Mouse (Mus musculus) layer of hippocampus, adult 2 months (tissue): ENCODE data around the gene Gabrr3. TPM values are rescaled to one million over a fixed set of nuclear protein-coding genes. Genes with fewer than 3 reads are reported as not detected.
"Not testable (repeated sequence)": the region's sequence is repeated elsewhere in the genome, so short reads cannot be mapped to it uniquely, and the experiment has no call there.

Experiments used
- DNase-seq, 2 experiments: peaks; one replicate each; pipeline ENCODE4 v3.0.0; 2022; ENCODE audit warnings: low spot score in 2 of 2
- H3K27ac ChIP-seq: fragments of 200-600 bp; 2 replicates; pipeline ENCODE4 v1.8.1; 2022
- H3K4me3 ChIP-seq: fragments of 200-600 bp; 2 replicates; pipeline ENCODE4 v1.8.1; 2022; ENCODE audit warnings: mild to moderate bottlenecking
- CTCF ChIP-seq: fragments of 200-600 bp; conservative IDR thresholded peaks from 2 replicates; pipeline ENCODE4 v1.8.1; 2022; ENCODE audit warnings: antibody characterized with exemption, mild to moderate bottlenecking, moderate library complexity
- total RNA-seq, 2 experiments: library from RNA; stranded (reverse); gene quantifications; 2 replicates each; pipeline ENCODE4 v1.2.3; 2021

The Gabrr3 gene
- total RNA-seq, 2 experiments from 2014 or later, result not detected

- Histone ChIP-seq H3K27ac (no peak overlapping the region), H3K4me3 (no peak overlapping the region)
- no peak for TF ChIP-seq CTCF
- DNase-seq, result no peak
Observed at GRCm38 (mm10) chr16:59433181-59433580, 26.0 kb downstream of the Gabrr3 start.

GRCm38 (mm10) chr16:59444880-59445559, 37.9 kb downstream of the Gabrr3 start:
- no peak for TF ChIP-seq CTCF
- DNase-seq, result no peak
- Histone ChIP-seq H3K4me3 (no peak overlapping the region), H3K27ac (no peak overlapping the region)

GRCm38 (mm10) chr16:59448181-59448580, 41.0 kb downstream of the Gabrr3 start:
- H3K4me3 ChIP-seq, result no peak overlapping the region
- DNase-seq, result peak; percentile 16 to 24
- no peak overlapping the region for H3K27ac ChIP-seq
- no peak for TF ChIP-seq CTCF

GRCm38 (mm10) chr16:59449092-59449491, 42.0 kb downstream of the Gabrr3 start:
- no peak for DNase-seq
- peak; percentile 35 for TF ChIP-seq CTCF
- Histone ChIP-seq H3K4me3 (no peak overlapping the region), H3K27ac (no peak overlapping the region)

GRCm38 (mm10) chr16:59451813-59452212, 44.7 kb downstream of the Gabrr3 start:
- no peak for TF ChIP-seq CTCF
- no peak overlapping the region for H3K27ac ChIP-seq
- DNase-seq, result no peak
- H3K4me3 ChIP-seq, result no peak overlapping the region

- H3K27ac ChIP-seq, H3K4me3 ChIP-seq, DNase-seq: not testable (repeated sequence)
Observed at GRCm38 (mm10) chr16:59459259-59459861, 52.2 kb downstream of the Gabrr3 start.

- TF ChIP-seq CTCF, result no peak
- H3K27ac ChIP-seq, result no peak overlapping the region
- H3K4me3 ChIP-seq, result no peak overlapping the region
Observed at GRCm38 (mm10) chr16:59463567-59463966, 56.4 kb downstream of the Gabrr3 start.

GRCm38 (mm10) chr16:59463973-59464372, 56.8 kb downstream of the Gabrr3 start:
- TF ChIP-seq CTCF, result no peak
- no peak overlapping the region for H3K27ac ChIP-seq
- no peak for DNase-seq
- H3K4me3 ChIP-seq, result no peak overlapping the region

More at GRCm38 (mm10) chr16:59463567-59463966, 56.4 kb downstream of the Gabrr3 start:
- no peak for DNase-seq

GRCm38 (mm10) chr16:59469846-59470245, 62.7 kb downstream of the Gabrr3 start:
- Histone ChIP-seq H3K4me3 (no peak overlapping the region), H3K27ac (no peak overlapping the region)
- no peak for TF ChIP-seq CTCF
- DNase-seq, result no peak

- Histone ChIP-seq H3K4me3 (peak within 1 kb of the TSS; percentile 85), H3K27ac (peak within 1 kb of the TSS; percentile 36)
- TF ChIP-seq CTCF, result peak; percentile 46; the same call in 1 of the 2 replicates
- DNase-seq, result peak; percentile 42 to 79
Observed at GRCm38 (mm10) chr16:59471637-59472278, 64.6 kb downstream of the Gabrr3 start, which contains the start of gene Riox2. Riox2 (plus strand) TSS chr16:59471775.

- DNase-seq, result no peak
- no peak for TF ChIP-seq CTCF
Observed at GRCm38 (mm10) chr16:59472546-59472945, 65.4 kb downstream of the Gabrr3 start.

GRCm38 (mm10) chr16:59474788-59475187, 67.7 kb downstream of the Gabrr3 start:
- DNase-seq, result peak; percentile 33 to 60
- H3K4me3 ChIP-seq, result no peak overlapping the region
- H3K27ac ChIP-seq, result no peak overlapping the region
- TF ChIP-seq CTCF, result peak; percentile 90

More at GRCm38 (mm10) chr16:59472546-59472945, 65.4 kb downstream of the Gabrr3 start:
- no peak overlapping the region for H3K27ac ChIP-seq
- peak overlapping the region; percentile 85 for H3K4me3 ChIP-seq

- no peak overlapping the region for H3K4me3 ChIP-seq
- no peak for DNase-seq
- no peak for TF ChIP-seq CTCF
- H3K27ac ChIP-seq, result no peak overlapping the region
Observed at GRCm38 (mm10) chr16:59477955-59478354, 70.8 kb downstream of the Gabrr3 start.

GRCm38 (mm10) chr16:59487239-59487638, 80.1 kb downstream of the Gabrr3 start:
- no peak for DNase-seq
- H3K27ac ChIP-seq, result no peak overlapping the region
- no peak for TF ChIP-seq CTCF
- no peak overlapping the region for H3K4me3 ChIP-seq
